Mouse (Mus musculus) thymus, adult 2 months (tissue): ENCODE measurements at regions not wholly inside any gene's neighbourhood (a gene's known extent, or its start where the extent isn't known, plus 50 kb on each side); places are given as distances from the start of the nearest gene placed in this dataset.

Source experiments
- CTCF ChIP-seq: fragments of 200-500 bp; IDR thresholded peaks from 2 replicates; pipeline ENCODE4 v1.5.1; 2012; ENCODE audit warnings: mild to moderate bottlenecking, control low read depth, low read length, moderate library complexity, borderline replicate concordance; ENCODE audit not compliant: control insufficient read depth, poor library complexity, insufficient read depth; ENCODE audit errors: extremely low read depth
- POLR2A ChIP-seq: fragments of 200-500 bp; IDR thresholded peaks from 2 replicates; pipeline ENCODE4 v1.6.1; 2012; ENCODE audit warnings: mild to moderate bottlenecking, low read length, control low read depth, moderate library complexity; ENCODE audit not compliant: control insufficient read depth, poor library complexity, insufficient read depth; ENCODE audit errors: extremely low read depth

DNA sequence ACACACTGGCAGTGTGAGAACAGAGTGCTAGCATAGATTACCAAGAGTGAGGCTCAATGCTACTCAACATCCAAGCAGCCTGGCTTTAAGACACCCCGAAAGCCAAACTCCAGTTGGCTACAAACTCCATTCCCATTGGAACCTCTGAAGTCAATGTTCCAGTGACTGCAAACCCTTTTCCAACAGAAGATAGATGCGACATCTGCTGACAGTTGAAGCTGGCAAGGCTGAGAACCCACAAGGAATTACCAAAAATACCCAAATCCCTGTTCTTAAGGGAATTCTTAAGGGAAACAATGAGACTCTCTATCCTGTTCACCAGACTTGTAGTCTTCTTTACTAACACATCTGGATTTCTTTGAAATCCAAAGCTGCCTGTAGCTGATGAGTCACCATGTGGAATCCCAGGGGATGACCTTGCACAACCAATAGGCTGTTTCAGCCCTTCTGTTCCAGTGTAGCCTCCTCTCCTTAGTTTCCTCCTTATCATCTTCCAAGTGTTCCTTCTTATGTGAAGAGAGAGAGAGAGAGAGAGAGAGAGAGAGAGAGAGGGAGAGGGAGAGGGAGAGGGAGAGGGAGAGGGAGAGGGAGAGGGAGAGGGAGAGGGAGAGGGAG, 70.1 kb upstream of the Xylt1 start:
- TF ChIP-seq CTCF, result no peak
- no peak for TF ChIP-seq POLR2A
